Mouse (Mus musculus): ENCODE results near the gene Gm5072.
"Not testable (repeated sequence)": the region's sequence is repeated elsewhere in the genome, so short reads cannot be mapped to it uniquely, and the experiment has no call there.

The Gm5072 gene

GRCm38 (mm10) chrX:91392200-91392599 is at the start of gene Gm5072:
Gene Gm5072 (plus strand): TSS chrX:91392500.
- DNase-seq (ENCODE audit: low read depth in 2 of 2, low spot score in 2 of 2): not testable (repeated sequence)
